Mouse (Mus musculus): ENCODE data around the gene Cyp17a1. TPM values are rescaled to one million over a fixed set of nuclear protein-coding genes. Genes with fewer than 3 reads are reported as not detected.

Gene Cyp17a1
- polyA plus RNA-seq, 1 experiment from 2014 or later = 0.27 TPM

- Histone ChIP-seq H3K27me3 (replicated peaks; ENCODE audit: control insufficient read depth, insufficient read depth, low read length) (no peaks in the 10 kb centered on the region), H3K36me3 (ENCODE audit: control insufficient read depth, insufficient read depth, low read length) (peaks cover 45% of the 10 kb centered on the region), H3K9me3 (ENCODE audit: control insufficient read depth, low read length) (no peaks in the 10 kb centered on the region), H3K9ac (ENCODE audit: low read depth, low read length) (no peak overlapping the region), H3K4me3 (ENCODE audit: low read depth, low read length) (no peak overlapping the region), H3K4me2 (no peak overlapping the region), H3K4me1 (replicated peaks; ENCODE audit: control insufficient read depth, insufficient read depth, low read length) (0 out of 2 replicates have a peak, but pooled peaks cover 2% of the 10 kb centered on the region), H3K27ac (ENCODE audit: low read depth, low read length) (no peak overlapping the region)
- 89% methylated on average over 14 of the region's 14 CpGs for WGBS
- ATAC-seq (replicated peaks; ENCODE audit: low FRiP score) (no peak; the same call in 1 of the 2 replicates), DNase-seq (ENCODE audit: low spot score) (no peak)
Observed at GRCm38 (mm10) chr19:46653616-46654235, 19.2 kb downstream of the Cyp17a1 start.

- Histone ChIP-seq H3K4me2 (no peak overlapping the region), H3K36me3 (ENCODE audit: control insufficient read depth, insufficient read depth, low read length) (peaks cover 49% of the 10 kb centered on the region), H3K4me1 (replicated peaks; ENCODE audit: control insufficient read depth, insufficient read depth, low read length) (0 out of 2 replicates have a peak, but pooled peaks cover under 1% of the 10 kb centered on the region), H3K27ac (ENCODE audit: low read depth, low read length) (no peak overlapping the region), H3K4me3 (ENCODE audit: low read depth, low read length) (no peak overlapping the region), H3K27me3 (replicated peaks; ENCODE audit: control insufficient read depth, insufficient read depth, low read length) (no peaks in the 10 kb centered on the region), H3K9me3 (ENCODE audit: control insufficient read depth, low read length) (no peaks in the 10 kb centered on the region), H3K9ac (ENCODE audit: low read depth, low read length) (no peak overlapping the region)
- DNase-seq (ENCODE audit: low spot score) (no peak), ATAC-seq (replicated peaks; ENCODE audit: low FRiP score) (no peak)
- 70% methylated on average over 5 of the region's 5 CpGs for WGBS
Observed at GRCm38 (mm10) chr19:46653188-46653587, 19.8 kb downstream of the Cyp17a1 start.

GRCm38 (mm10) chr19:46648565-46648964 is 24.4 kb downstream of the Cyp17a1 start:
- Histone ChIP-seq H3K9me3 (ENCODE audit: control insufficient read depth, low read length) (no peaks in the 10 kb centered on the region), H3K27me3 (replicated peaks; ENCODE audit: control insufficient read depth, insufficient read depth, low read length) (no peaks in the 10 kb centered on the region), H3K4me3 (ENCODE audit: low read depth, low read length) (no peak overlapping the region), H3K4me2 (no peak overlapping the region), H3K4me1 (replicated peaks; ENCODE audit: control insufficient read depth, insufficient read depth, low read length) (peaks cover 20% of the 10 kb centered on the region), H3K9ac (ENCODE audit: low read depth, low read length) (no peak overlapping the region), H3K36me3 (ENCODE audit: control insufficient read depth, insufficient read depth, low read length) (peaks cover 15% of the 10 kb centered on the region), H3K27ac (ENCODE audit: low read depth, low read length) (no peak overlapping the region)
- DNase-seq (ENCODE audit: low spot score) (no peak), ATAC-seq (replicated peaks; ENCODE audit: low FRiP score) (no peak)
- 74% methylated on average over 14 of the region's 14 CpGs for WGBS

DNA sequence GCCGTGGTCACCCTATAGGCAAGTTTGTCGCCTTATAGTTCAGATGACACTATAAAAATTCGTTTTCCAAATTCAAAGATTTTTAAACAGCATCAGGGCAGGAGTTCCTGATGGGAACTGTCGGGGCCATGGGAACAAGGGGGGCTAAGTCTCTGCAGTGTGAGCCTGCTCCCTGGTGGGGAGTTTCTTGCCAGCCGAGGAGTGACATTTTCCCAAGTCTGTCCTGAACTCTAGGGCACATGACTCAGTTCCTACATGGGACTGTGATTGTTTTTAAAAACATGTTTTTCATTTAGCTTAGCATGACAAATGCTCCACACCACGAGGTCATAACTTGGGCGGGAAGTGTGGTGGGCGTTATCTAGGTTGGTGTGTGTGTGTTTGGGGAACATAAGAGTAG is 25.1 kb downstream of the Cyp17a1 start:
- Histone ChIP-seq H3K9me3 (ENCODE audit: control insufficient read depth, low read length) (no peaks in the 10 kb centered on the region), H3K27me3 (replicated peaks; ENCODE audit: control insufficient read depth, insufficient read depth, low read length) (no peaks in the 10 kb centered on the region), H3K36me3 (ENCODE audit: control insufficient read depth, insufficient read depth, low read length) (peaks cover 11% of the 10 kb centered on the region; the same call in 1 of the 2 replicates), H3K4me1 (replicated peaks; ENCODE audit: control insufficient read depth, insufficient read depth, low read length) (peaks cover 20% of the 10 kb centered on the region), H3K27ac (ENCODE audit: low read depth, low read length) (no peak overlapping the region), H3K4me3 (ENCODE audit: low read depth, low read length) (no peak overlapping the region), H3K4me2 (no peak overlapping the region), H3K9ac (ENCODE audit: low read depth, low read length) (no peak overlapping the region)
- DNase-seq (ENCODE audit: low spot score) (no peak), ATAC-seq (replicated peaks; ENCODE audit: low FRiP score) (no peak)
- 74% methylated on average over 8 of the region's 8 CpGs for WGBS

GRCm38 (mm10) chr19:46647254-46647653 is 25.7 kb downstream of the Cyp17a1 start:
- Histone ChIP-seq H3K27me3 (replicated peaks; ENCODE audit: control insufficient read depth, insufficient read depth, low read length) (no peaks in the 10 kb centered on the region), H3K4me2 (no peak overlapping the region), H3K9ac (ENCODE audit: low read depth, low read length) (no peak overlapping the region), H3K36me3 (ENCODE audit: control insufficient read depth, insufficient read depth, low read length) (peaks cover 8% of the 10 kb centered on the region; the same call in 1 of the 2 replicates), H3K4me3 (ENCODE audit: low read depth, low read length) (no peak overlapping the region), H3K4me1 (replicated peaks; ENCODE audit: control insufficient read depth, insufficient read depth, low read length) (peaks cover 25% of the 10 kb centered on the region), H3K27ac (ENCODE audit: low read depth, low read length) (no peak overlapping the region), H3K9me3 (ENCODE audit: control insufficient read depth, low read length) (no peaks in the 10 kb centered on the region)
- 74% methylated on average over 3 of the region's 3 CpGs for WGBS
- ATAC-seq (replicated peaks; ENCODE audit: low FRiP score) = no peak
- DNase-seq (ENCODE audit: low spot score) = no peak

DNA sequence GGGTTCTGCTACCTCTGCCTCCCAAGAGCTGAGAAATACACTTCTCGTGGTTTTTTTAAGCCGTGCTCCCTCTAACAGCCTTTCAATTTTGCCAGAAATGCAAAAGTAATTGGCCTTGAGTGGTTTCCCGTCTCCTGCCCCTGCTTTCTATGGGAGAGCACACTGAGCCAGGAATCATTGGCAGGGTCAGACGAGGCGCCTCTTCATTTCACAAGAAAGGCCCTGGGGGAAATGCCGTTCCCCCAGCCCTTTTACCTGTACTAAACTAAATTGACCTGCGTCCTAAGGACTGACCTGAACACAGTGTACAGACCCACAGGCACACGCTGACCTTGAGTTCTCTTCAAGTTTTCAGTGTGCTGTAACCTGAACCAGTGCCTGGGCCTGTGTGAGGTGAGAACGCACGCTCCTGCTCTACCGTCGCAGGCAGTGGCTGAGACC is 26.9 kb downstream of the Cyp17a1 start:
- Histone ChIP-seq H3K27me3 (replicated peaks; ENCODE audit: control insufficient read depth, insufficient read depth, low read length) (no peaks in the 10 kb centered on the region), H3K36me3 (ENCODE audit: control insufficient read depth, insufficient read depth, low read length) (peaks cover 4% of the 10 kb centered on the region; the same call in 1 of the 2 replicates), H3K27ac (ENCODE audit: low read depth, low read length) (peak overlapping the region; percentile 16; the same call in 1 of the 2 replicates), H3K9ac (ENCODE audit: low read depth, low read length) (no peak overlapping the region), H3K4me3 (ENCODE audit: low read depth, low read length) (no peak overlapping the region), H3K4me2 (no peak overlapping the region), H3K4me1 (replicated peaks; ENCODE audit: control insufficient read depth, insufficient read depth, low read length) (peaks cover 36% of the 10 kb centered on the region), H3K9me3 (ENCODE audit: control insufficient read depth, low read length) (no peaks in the 10 kb centered on the region)
- 84% methylated on average over 12 of the region's 12 CpGs for WGBS
- ATAC-seq (replicated peaks; ENCODE audit: low FRiP score) = no peak
- no peak for DNase-seq (ENCODE audit: low spot score)

DNA sequence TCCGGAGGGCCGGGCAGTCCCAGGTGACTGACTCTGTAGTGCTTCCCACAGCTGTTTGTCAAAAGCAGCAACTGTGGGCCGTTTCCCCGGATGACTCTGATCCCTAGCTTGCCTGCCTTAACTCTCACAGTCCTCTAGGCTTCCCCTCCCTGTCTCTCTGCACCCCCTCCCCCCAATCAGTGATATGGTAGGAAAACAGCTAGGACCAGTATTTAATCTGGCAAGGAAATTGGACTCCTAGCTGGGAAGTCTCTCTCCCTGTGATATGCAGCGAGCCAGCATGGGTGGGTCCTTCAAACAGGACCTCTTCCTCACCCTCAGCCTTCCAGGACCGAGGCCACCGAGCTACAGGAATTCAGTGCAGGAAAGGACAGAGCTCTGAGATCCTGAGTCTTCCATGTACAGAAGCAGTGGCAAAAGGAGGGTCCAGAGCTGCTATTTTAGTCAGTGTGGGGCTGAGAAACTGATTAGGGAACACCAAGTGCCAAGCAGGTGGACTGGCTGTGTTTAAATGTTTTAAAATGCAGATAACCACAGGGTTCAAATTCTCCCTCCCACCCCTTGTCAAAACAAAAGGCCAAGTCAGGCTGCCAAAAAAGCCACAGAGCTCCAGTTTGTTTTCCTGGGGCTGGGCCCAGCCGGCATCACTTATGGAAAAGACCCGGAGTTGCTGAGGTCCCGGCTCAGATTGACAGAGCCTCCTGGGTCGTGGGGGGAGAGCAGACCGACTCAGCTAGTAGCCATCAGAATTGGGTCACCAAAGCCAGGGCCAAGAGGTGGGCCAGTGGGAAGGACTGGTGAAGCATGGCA is 28.0 kb downstream of the Cyp17a1 start:
- Histone ChIP-seq H3K27ac (ENCODE audit: low read depth, low read length) (peak overlapping the region; percentile 16; the same call in 1 of the 2 replicates), H3K9ac (ENCODE audit: low read depth, low read length) (no peak overlapping the region), H3K4me3 (ENCODE audit: low read depth, low read length) (no peak overlapping the region), H3K9me3 (ENCODE audit: control insufficient read depth, low read length) (no peaks in the 10 kb centered on the region), H3K27me3 (replicated peaks; ENCODE audit: control insufficient read depth, insufficient read depth, low read length) (no peaks in the 10 kb centered on the region), H3K4me1 (replicated peaks; ENCODE audit: control insufficient read depth, insufficient read depth, low read length) (peaks cover 42% of the 10 kb centered on the region), H3K4me2 (no peak overlapping the region), H3K36me3 (ENCODE audit: control insufficient read depth, insufficient read depth, low read length) (peaks cover 4% of the 10 kb centered on the region; the same call in 1 of the 2 replicates)
- DNase-seq (ENCODE audit: low spot score) = no peak
- WGBS = 55% methylated on average over 12 of the region's 12 CpGs
- ATAC-seq (replicated peaks; ENCODE audit: low FRiP score) = no peak

DNA sequence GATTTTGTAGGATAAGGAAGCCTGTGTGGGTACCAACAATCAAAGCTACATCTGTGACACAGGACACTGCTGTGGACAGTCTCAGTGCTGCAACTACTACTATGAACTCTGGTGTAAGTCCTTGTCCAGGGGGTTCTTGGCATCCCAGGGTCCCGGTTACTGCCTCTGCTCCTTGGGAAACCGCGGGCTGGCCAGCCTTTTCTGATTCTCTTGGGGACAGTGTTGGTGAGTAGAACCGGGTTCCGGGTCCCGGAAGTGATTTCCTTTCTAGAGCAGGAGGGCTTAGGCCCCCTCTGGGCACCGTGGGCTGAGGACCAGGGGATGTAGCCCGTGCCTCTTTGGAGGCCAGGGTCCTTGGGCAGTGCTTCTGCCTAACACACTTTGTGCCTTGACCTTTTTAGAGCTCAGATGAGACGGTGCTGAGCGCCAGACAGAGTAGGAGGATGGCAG is 28.6 kb downstream of the Cyp17a1 start:
- DNase-seq (ENCODE audit: low spot score) (no peak), ATAC-seq (replicated peaks; ENCODE audit: low FRiP score) (no peak)
- WGBS = 80% methylated on average over 10 of the region's 10 CpGs
- no peak overlapping the region for H3K4me3 ChIP-seq (ENCODE audit: low read depth, low read length)
- peak overlapping the region; percentile 16; the same call in 1 of the 2 replicates for H3K27ac ChIP-seq (ENCODE audit: low read depth, low read length)
- H3K9me3 ChIP-seq (ENCODE audit: control insufficient read depth, low read length) = no peaks in the 10 kb centered on the region
- H3K27me3 ChIP-seq (replicated peaks; ENCODE audit: control insufficient read depth, insufficient read depth, low read length) = no peaks in the 10 kb centered on the region
- H3K36me3 ChIP-seq (ENCODE audit: control insufficient read depth, insufficient read depth, low read length) = peaks cover 4% of the 10 kb centered on the region; the same call in 1 of the 2 replicates
- H3K4me2 ChIP-seq = no peak overlapping the region
- no peak overlapping the region for H3K9ac ChIP-seq (ENCODE audit: low read depth, low read length)
- H3K4me1 ChIP-seq (replicated peaks; ENCODE audit: control insufficient read depth, insufficient read depth, low read length) = peaks cover 47% of the 10 kb centered on the region
